Mouse (Mus musculus) liver, postnatal 0 days (tissue): ENCODE results near the gene Dlx3. TPM values are rescaled to one million over a fixed set of nuclear protein-coding genes. Genes with fewer than 3 reads are reported as not detected.
A peak's percentile ranks its signal among the peaks of the same experiment; 100 is the strongest.

Source experiments
- ATAC-seq: fragments of 200-750 bp; cut with Nextera tagmentation; 2 replicates; pipeline ENCODE4 v1.8.0; 2017; ENCODE audit warnings: mild to moderate bottlenecking, moderate library complexity
- DNase-seq: peaks from one replicate; pipeline ENCODE4 v3.0.0-alpha.2; 2016
- H3K27ac ChIP-seq: fragments of 300-500 bp; sonication (generic); 2 replicates; pipeline ENCODE4 v1.5.1; 2014; ENCODE audit warnings: antibody characterized with exemption, moderate library complexity, mild to moderate bottlenecking, low read depth
- H3K27me3 ChIP-seq: fragments of 300-500 bp; sonication (generic); 2 replicates; pipeline ENCODE4 v1.6.1; 2014; ENCODE audit warnings: low read length, control low read depth, mixed read lengths; ENCODE audit not compliant: insufficient read depth
- H3K36me3 ChIP-seq: fragments of 300-500 bp; sonication (generic); replicated peaks from 2 replicates; pipeline ENCODE4 v1.6.1; 2014; ENCODE audit warnings: mild to moderate bottlenecking, control low read depth, low read length, moderate library complexity, mixed read lengths; ENCODE audit not compliant: insufficient read depth
- H3K4me1 ChIP-seq: fragments of 300-500 bp; sonication (generic); 2 replicates; pipeline ENCODE4 v1.6.1; 2014; ENCODE audit warnings: antibody characterized with exemption, mild to moderate bottlenecking, control low read depth; ENCODE audit not compliant: insufficient read depth
- H3K4me2 ChIP-seq: fragments of 300-500 bp; sonication (generic); 2 replicates; pipeline ENCODE4 v1.6.1; 2014; ENCODE audit warnings: low read depth, mild to moderate bottlenecking, low read length, moderate library complexity, mixed read lengths
- H3K4me3 ChIP-seq: fragments of 300-500 bp; sonication (generic); 2 replicates; pipeline ENCODE4 v1.5.1; 2014; ENCODE audit warnings: low read depth, low read length
- H3K9ac ChIP-seq: fragments of 300-500 bp; sonication (generic); replicated peaks from 2 replicates; pipeline ENCODE4 v1.6.1; 2014; ENCODE audit warnings: mild to moderate bottlenecking, moderate library complexity
- H3K9me3 ChIP-seq: fragments of 300-500 bp; sonication (generic); 2 replicates; pipeline ENCODE4 v1.6.1; 2016; ENCODE audit warnings: mild to moderate bottlenecking, control low read depth, low read length, mixed read lengths
- CTCF ChIP-seq: sonication (generic); IDR thresholded peaks from 2 replicates; pipeline ENCODE4 v1.5.1; 2016; ENCODE audit warnings: antibody characterized with exemption, low read depth
- EP300 ChIP-seq: IDR thresholded peaks from 2 replicates; pipeline ENCODE4 v1.6.1; 2016; ENCODE audit warnings: antibody characterized with exemption, low read depth, mild to moderate bottlenecking
- WGBS: fragments of 180-500 bp; shearing (Covaris S2); extraction: QIAGEN DNeasy Blood & Tissue Kit; methylation state at CpG from one replicate; pipeline ENCODE4 v1.1.7; 2014; ENCODE audit not compliant: insufficient replicate concordance; 5-methylcytosine and 5-hydroxymethylcytosine counted together
- polyA plus RNA-seq: library from polyadenylated mRNA; unstranded; fragments of >200 nt; fragmentation: Nextera tagmentation; extraction: Ambion mirVana; gene quantifications from 2 replicates; pipeline ENCODE4 v1.2.1, GENCODE M21; 2015

The Dlx3 gene
- polyA plus RNA-seq, 1 experiment from 2014 or later = not detected

DNA sequence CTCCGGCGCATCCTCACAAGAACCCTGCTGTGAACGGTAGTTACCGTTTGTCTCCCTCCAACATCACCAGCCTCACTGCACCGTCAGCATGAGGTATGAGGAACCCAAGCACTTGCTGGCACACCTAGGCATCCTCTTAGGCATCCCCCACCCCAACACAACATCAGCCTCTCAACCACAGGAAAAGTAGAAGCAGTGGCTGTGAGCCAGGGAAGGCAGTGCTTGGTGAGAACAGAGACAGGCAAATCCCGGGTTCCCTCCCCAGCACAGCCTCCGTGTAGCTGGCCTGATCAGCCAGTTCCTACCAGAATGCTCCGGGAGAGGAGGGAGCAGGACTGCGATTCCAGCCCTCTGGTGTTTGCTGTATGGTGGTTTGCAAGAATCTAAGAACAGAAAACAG lies 28.8 kb downstream of the Dlx3 start:
- H3K9ac ChIP-seq = no peak overlapping the region
- WGBS = 6% methylated on average over 9 of the region's 9 CpGs
- H3K27me3 ChIP-seq = peaks cover 87% of the 10 kb centered on the region
- TF ChIP-seq CTCF (no peak), EP300 (no peak)
- H3K4me1 ChIP-seq = peaks cover 10% of the 10 kb centered on the region; the same call in 1 of the 2 replicates
- DNase-seq = no peak
- no peak overlapping the region for H3K27ac ChIP-seq
- no peaks in the 10 kb centered on the region for H3K36me3 ChIP-seq
- no peak for ATAC-seq
- no peak overlapping the region for H3K4me2 ChIP-seq
- H3K4me3 ChIP-seq = no peak overlapping the region
- no peaks in the 10 kb centered on the region for H3K9me3 ChIP-seq

DNA sequence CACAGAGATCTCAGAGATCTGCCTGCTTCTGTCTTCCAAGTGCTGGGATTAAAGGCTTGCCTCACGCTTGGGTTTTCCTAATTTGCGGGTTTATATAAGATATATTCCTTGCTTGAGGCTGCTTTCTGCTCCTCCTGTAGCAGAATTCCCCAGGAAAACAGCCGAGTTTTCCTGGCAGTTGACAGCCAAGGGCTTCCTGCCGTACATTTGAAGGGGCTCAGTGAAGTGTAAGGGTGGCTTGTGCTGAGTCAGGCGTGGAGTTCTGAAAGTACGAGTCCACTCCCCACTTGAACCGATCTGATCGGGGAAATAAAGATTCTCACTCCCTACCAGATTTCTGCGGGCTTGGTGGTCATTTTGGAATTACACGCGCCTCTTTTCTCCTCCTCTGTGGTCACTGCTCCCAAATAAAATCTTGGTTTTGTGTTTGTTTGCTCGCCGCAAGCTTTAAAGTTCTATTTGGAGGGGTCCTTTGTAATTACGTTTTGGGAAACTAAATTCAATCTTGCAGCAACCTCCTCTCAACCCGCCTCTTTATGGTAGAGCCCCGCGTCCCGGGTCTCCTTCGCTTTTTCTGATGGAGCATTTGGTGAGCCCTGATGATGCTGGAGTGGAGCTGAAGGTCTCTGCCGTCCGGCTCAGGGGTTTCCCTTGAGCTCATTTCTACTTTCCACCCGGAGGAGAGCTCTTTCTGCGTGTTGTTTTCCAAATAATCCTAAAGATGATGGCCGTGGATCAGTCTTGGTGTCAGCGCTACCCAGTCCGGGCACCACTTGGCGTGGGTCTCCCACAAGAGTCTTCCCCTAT lies 29.7 kb downstream of the Dlx3 start:
- no peaks in the 10 kb centered on the region for H3K36me3 ChIP-seq
- 2% methylated on average over 27 of the region's 27 CpGs for WGBS
- H3K9ac ChIP-seq = no peak overlapping the region
- H3K27ac ChIP-seq = no peak overlapping the region
- ATAC-seq (no peak), DNase-seq (peak; percentile 11)
- peaks cover 10% of the 10 kb centered on the region; the same call in 1 of the 2 replicates for H3K4me1 ChIP-seq
- H3K27me3 ChIP-seq = peaks cover 78% of the 10 kb centered on the region
- no peak overlapping the region for H3K4me2 ChIP-seq
- TF ChIP-seq EP300 = no peak
- no peak for TF ChIP-seq CTCF
- H3K9me3 ChIP-seq = no peaks in the 10 kb centered on the region
- H3K4me3 ChIP-seq = no peak overlapping the region

DNA sequence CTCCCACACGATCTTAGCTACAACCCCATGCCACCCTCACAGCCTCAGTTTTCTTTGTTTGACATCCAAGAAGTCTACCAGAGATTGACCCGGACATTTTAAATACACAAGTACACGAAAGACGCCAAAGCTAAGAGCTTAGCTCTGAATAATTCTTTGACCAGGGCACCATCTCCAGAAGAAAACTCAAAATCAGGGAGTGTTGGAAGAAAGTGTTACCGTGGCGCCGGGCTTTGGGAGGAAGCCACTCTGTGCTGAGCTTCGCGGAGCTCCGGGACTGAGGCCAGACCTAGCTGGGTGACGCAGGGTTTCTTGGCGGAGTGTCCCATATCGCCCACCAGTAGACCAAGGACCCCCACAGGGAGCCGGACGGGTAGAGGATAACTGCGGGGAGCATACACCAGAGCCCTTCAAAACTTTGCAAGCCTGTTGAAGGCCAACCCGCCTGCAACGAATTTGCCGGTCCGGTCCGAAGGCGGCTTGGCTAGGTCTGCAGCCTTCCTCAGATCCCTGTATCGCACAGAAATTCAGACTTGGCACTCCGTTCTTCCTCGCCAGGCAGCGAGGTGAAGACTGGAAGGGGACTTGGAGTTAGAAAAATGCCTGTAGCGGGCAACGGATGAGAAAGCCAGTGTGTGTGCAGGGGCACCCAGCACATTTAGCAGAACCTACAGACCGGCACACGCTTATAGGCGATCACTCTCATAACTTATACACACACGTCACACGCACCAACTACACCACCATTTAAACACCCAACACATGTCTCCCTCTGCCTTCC lies 30.5 kb downstream of the Dlx3 start:
- H3K36me3 ChIP-seq = no peaks in the 10 kb centered on the region
- peaks cover 70% of the 10 kb centered on the region for H3K27me3 ChIP-seq
- no peak overlapping the region for H3K4me3 ChIP-seq
- peaks cover 6% of the 10 kb centered on the region; the same call in 1 of the 2 replicates for H3K4me1 ChIP-seq
- no peak overlapping the region for H3K27ac ChIP-seq
- no peak overlapping the region for H3K9ac ChIP-seq
- WGBS = 3% methylated on average over 33 of the region's 33 CpGs
- ATAC-seq = no peak
- TF ChIP-seq EP300 = no peak
- TF ChIP-seq CTCF = no peak
- H3K4me2 ChIP-seq = no peak overlapping the region
- no peak for DNase-seq
- no peaks in the 10 kb centered on the region for H3K9me3 ChIP-seq

DNA sequence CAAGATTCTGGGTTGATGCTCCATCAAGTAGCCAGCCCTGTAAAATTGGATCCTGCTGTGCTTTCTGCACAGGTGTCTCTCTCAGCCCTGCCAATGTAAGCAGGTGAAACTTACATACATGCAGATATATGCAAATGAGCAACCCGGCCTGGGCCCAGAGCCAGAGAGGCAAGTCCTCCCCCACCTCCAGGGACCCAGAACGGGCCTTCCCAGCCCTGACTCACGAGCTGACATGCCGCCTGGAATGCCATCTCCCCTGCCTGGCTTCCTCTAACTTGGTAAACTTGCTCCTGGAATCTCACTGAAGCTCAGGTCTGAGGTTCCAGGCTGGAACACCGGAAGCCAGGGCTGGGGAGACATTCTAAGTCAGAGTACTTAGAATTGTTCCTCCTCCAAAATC lies 33.2 kb downstream of the Dlx3 start:
- TF ChIP-seq EP300 = no peak
- TF ChIP-seq CTCF = no peak
- DNase-seq = no peak
- Histone ChIP-seq H3K4me1 (no peaks in the 10 kb centered on the region), H3K4me2 (no peak overlapping the region), H3K4me3 (no peak overlapping the region), H3K9ac (no peak overlapping the region), H3K27me3 (peaks cover 44% of the 10 kb centered on the region), H3K9me3 (no peaks in the 10 kb centered on the region), H3K27ac (no peak overlapping the region), H3K36me3 (no peaks in the 10 kb centered on the region)
- 55% methylated on average over 5 of the region's 5 CpGs for WGBS
- ATAC-seq = no peak

DNA sequence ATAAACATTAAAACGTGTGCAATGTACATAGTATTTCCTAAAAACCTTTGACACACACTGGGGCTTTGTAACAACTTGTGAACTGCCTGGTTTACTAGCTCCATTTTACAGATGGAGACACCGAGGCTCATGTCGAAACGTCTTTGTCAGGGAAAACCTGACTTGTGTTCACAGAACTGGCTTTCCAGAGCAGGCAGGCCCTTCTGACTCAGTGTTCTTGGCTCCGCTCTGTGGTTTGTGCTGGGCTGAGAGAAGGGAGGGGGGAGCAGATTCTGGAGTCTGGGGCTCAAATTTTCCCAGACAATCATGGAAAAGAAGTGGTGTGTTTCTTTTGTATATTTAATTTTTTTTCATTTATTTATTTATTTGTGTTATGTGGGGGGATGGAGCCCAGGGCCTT lies 33.8 kb downstream of the Dlx3 start:
- DNase-seq = no peak
- H3K4me1 ChIP-seq = no peaks in the 10 kb centered on the region
- TF ChIP-seq EP300 = no peak
- TF ChIP-seq CTCF = no peak
- WGBS = 68% methylated on average over 5 of the region's 5 CpGs
- no peaks in the 10 kb centered on the region for H3K9me3 ChIP-seq
- ATAC-seq = no peak
- peaks cover 39% of the 10 kb centered on the region for H3K27me3 ChIP-seq
- H3K36me3 ChIP-seq = no peaks in the 10 kb centered on the region
- H3K27ac ChIP-seq = no peak overlapping the region
- H3K9ac ChIP-seq = no peak overlapping the region
- H3K4me2 ChIP-seq = no peak overlapping the region
- H3K4me3 ChIP-seq = no peak overlapping the region

DNA sequence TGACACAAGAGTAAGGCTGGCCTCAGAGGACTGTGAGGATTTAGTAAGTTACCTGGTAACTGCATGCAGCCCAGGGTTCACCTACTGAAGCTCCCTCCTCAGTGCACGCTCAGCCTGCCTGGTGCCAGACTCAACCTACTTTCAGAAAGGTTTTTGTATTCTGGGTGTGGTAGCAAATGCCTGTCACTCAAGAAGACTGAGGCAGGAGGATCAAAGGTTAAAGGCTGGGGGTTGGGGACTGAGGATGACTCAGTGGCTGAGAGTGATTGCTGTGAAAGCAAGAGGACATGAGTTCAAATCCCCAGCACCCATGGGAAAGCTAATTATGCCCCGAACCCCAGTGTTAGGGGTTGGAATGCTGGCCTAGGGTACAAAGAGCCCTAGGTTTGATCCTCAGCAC lies 35.6 kb downstream of the Dlx3 start:
- peaks cover 21% of the 10 kb centered on the region for H3K27me3 ChIP-seq

More for the DNA sequence above, 35.6 kb downstream of the Dlx3 start:
- DNase-seq = no peak
- WGBS = 78% methylated on average over 2 of the region's 2 CpGs
- Histone ChIP-seq H3K9ac (no peak overlapping the region), H3K4me1 (no peaks in the 10 kb centered on the region), H3K4me3 (no peak overlapping the region), H3K9me3 (no peaks in the 10 kb centered on the region), H3K4me2 (no peak overlapping the region), H3K36me3 (no peaks in the 10 kb centered on the region), H3K27ac (no peak overlapping the region)
- ATAC-seq = no peak
- TF ChIP-seq CTCF = no peak
- TF ChIP-seq EP300 = no peak
